Mouse (Mus musculus): ENCODE measurements around the gene Mchr1.

Gene Mchr1

GRCm38 (mm10) chr15:81278699-81279098 is 43.4 kb downstream of the Mchr1 start:
- no peak for DNase-seq

- DNase-seq, result no peak
Observed at GRCm38 (mm10) chr15:81284121-81284734, 48.9 kb downstream of the Mchr1 start.

All from thymus, adult 18-20 months (tissue).